Mouse (Mus musculus): ENCODE measurements at regions not wholly inside any gene's neighbourhood (a gene's known extent, or its start where the extent isn't known, plus 50 kb on each side); places are given as distances from the start of the nearest gene placed in this dataset.
"Not testable (repeated sequence)": the region's sequence is repeated elsewhere in the genome, so short reads cannot be mapped to it uniquely, and the experiment has no call there.

DNA sequence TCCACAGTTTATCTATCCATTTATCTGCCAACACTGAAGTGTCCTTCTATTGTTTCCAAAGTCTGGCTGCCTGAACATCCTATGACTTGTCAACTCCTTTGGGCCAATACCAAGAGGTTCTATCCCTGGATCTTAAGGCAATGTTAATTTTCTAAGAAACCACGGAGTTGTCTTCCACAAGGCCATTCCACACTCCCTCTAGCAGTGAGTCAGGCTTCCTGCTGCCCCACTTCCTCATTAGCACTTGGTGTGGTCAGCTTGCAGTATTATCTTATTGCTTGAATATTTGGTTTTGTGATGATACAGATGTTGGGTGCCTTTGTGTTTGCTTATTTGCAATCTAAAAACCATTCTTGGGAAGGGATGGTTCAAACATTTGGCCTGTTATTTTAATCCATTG lies 87.5 kb upstream of the Ppp2r2d start:
- DNase-seq (ENCODE audit: low spot score in 2 of 2) = no peak

- DNase-seq (ENCODE audit: low spot score in 2 of 2) = no peak
Measured at GRCm38 (mm10) chr7:138748442-138748841, 97.4 kb upstream of the Ppp2r2d start.

DNA sequence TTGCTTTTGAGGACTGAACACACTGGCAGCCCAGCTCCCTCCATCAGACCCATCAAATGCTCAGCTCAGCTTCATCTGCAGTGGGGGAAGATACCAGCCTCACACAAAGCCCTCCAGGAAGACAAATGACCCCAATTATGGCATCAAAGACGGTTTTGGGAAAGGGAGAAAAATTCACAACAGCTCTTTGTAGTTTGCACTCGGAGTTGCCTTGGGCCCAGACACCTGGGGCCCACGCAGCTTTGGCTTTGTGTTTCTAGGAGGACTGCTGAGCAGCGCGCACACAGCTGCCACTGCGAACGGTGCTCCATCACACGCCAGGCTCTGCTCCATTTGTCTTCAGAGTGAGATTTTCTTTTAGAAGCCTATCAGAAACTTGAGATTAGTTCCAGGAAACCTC lies 99.3 kb upstream of the Ppp2r2d start:
- no peak for DNase-seq (ENCODE audit: low spot score in 2 of 2)

DNA sequence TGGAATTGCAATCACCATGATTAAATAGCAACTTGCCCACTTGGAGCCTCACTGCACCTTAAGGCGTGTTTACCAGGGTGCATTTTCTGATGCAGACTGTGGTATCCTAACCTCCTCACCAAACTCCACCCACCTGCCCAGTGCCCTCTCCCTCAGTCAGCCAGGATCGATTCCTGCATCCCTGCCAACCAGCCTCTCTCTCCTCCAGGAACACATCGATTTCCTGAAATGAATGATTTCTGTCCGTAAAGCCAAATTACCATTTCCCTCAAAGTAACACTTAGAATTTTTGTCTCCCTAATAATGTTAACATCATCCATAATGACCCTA lies 103.4 kb upstream of the Ppp2r2d start:
- DNase-seq (ENCODE audit: low spot score in 2 of 2) = no peak

GRCm38 (mm10) chr7:138741816-138742515 lies 103.9 kb upstream of the Ppp2r2d start:
- DNase-seq (ENCODE audit: low spot score in 2 of 2) = no peak

DNA sequence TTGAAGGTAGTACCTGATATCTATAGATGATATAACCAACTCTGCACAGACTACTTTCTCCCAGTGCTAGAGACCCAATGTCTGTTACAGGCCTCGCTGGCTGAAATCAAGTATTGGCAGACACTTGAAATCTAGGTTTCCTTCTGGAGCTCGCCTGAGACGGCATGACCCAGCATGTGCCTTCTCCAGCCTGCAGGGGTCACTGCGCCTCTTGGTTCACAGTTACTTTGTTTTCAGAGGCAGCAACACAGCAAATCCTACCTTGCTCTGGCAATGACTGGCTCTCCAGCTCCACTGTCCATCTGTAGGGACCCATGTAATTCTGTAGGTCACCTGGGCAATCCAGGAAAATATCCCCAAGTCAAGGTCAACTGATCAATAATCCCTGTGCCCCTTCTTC lies 111.6 kb upstream of the Ppp2r2d start:
- peak; percentile 48 to 49 for DNase-seq (ENCODE audit: low spot score in 2 of 2)

GRCm38 (mm10) chr7:138724829-138725228 lies 121.0 kb upstream of the Ppp2r2d start:
- DNase-seq (ENCODE audit: low spot score in 2 of 2) = no peak

DNA sequence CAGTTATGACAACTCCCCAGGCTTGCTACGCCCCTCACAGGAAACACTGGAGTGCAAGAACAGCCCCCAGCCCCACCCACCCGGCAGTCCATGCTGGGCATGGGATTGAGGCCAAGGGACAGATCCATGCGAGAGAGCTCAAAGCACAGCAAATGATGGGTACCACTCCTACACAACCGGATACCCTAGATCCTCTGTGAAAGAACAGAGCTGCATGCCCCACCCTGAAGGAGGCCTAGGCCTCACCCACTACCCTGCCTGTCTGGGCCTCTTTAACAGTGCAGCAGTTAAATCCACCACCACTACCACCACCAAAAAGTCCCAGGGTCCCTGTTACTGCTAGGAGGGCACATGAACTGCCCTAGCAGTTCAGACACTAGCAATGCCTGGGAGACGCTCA lies 126.3 kb upstream of the Ppp2r2d start:
- no peak for DNase-seq (ENCODE audit: low spot score in 2 of 2)

GRCm38 (mm10) chr7:138719115-138719514 lies 126.8 kb upstream of the Ppp2r2d start:
- no peak for DNase-seq (ENCODE audit: low spot score in 2 of 2)

DNA sequence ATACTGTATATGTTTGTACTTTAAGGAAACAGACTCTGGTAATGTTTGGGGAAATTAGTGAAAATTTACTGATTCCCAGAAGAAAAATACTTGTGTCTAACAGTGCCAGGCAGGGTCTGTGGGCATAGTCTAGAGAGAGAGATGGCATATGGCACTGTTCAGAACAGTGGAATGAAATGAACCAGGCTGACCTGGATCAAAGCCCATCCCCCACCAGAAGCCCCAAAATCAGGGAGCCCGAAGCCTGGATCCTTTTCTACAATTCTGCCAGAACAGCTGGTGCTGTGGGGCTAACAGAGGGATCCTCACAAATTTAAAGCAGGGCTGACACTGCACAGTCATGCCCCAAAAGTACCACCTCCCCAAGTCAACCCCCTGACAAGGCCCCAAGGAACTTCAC lies 131.1 kb upstream of the Ppp2r2d start:
- DNase-seq (ENCODE audit: low spot score in 2 of 2) = no peak

DNA sequence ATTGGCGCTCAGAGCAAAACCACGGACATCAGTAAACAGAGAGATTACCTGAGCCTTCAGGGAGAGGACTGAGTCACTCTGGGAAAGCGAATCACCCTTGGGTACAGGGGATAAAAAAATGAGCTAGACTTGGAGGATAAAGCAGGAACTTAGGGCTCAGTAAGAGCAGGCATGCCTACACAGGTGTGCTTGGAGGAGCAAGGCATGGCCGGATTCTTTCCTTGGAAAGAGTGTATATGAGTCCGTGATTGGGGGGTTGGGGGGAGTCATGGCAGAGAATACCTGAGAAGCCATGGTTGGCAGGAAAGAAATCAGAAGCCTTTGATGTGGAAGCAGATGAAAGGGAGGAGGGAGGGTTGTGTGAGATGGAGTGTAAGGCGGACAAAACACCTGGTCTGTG lies 137.5 kb upstream of the Ppp2r2d start:
- no peak for DNase-seq (ENCODE audit: low spot score in 2 of 2)

GRCm38 (mm10) chr7:138699599-138699998 lies 146.3 kb upstream of the Ppp2r2d start:
- DNase-seq (ENCODE audit: low spot score in 2 of 2) = not testable (repeated sequence)

DNA sequence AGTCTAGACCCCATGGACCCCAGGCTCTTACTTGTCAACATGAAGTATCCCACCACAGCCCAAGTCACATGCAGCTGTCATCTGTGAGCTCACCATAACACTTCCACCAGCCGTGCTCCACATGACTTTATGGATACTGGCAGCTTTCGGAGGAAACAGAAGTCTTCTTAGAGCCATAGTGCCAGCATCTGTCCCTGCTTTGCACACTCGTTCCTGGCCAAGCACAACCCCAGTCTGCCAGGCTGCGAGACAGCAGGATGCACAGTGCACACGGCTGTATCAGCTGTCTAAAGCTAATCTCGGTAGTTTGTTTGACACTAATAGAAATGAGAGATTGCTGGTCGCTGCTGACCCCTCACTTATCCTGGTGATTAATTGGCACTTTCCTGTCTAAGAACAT lies 163.7 kb upstream of the Ppp2r2d start:
- no peak for DNase-seq (ENCODE audit: low spot score in 2 of 2)

- no peak for DNase-seq (ENCODE audit: low spot score in 2 of 2)
Measured at GRCm38 (mm10) chr7:138680530-138680929, 165.3 kb upstream of the Ppp2r2d start.

GRCm38 (mm10) chr7:138679575-138679974 lies 166.3 kb upstream of the Ppp2r2d start:
- DNase-seq (ENCODE audit: low spot score in 2 of 2) = no peak

DNA sequence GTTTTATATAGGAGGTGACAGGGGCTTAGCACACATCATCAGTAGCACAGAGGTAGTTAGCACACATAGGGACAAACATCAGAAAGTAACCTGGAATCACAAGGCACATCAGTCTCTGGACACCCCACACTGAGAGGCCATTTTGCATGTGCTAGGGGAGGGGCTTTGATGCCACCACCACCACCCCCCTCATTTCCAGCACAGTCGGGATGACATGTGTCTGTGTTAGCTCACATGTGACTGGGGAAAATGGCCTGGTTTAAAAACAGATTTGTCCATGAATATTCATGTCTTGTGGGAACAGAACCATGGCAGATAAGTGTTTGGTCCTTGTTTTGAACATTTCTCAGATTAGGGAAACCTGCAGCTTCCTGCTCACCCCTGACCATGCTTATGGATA lies 172.9 kb upstream of the Ppp2r2d start:
- no peak for DNase-seq (ENCODE audit: low spot score in 2 of 2)

- peak in 1 of 2 experiments; percentile 26 for DNase-seq (ENCODE audit: low spot score in 2 of 2)
Measured at GRCm38 (mm10) chr7:138668337-138668736, 177.5 kb upstream of the Ppp2r2d start.

GRCm38 (mm10) chr7:138660124-138660523 lies 185.8 kb upstream of the Ppp2r2d start:
- no peak for DNase-seq (ENCODE audit: low spot score in 2 of 2)

DNA sequence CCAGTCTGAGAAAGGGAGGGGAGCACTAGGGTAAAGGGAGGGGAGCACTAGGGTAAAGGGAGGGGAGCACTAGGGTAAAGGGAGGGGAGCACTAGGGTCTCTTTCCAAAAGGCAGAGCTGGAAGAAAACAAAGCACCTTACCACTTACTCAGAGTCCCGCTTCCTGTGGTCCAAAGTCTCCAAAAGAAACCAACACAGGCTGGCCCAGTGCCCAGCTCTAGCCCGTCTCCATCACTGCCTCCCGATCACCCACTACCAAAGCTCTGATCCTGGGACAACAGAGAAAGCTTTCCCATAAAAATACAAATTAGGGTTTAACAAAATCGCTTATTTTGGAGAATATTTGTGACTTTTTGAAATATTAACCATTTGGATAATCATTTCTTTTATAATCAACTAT lies 188.4 kb upstream of the Ppp2r2d start:
- no peak for DNase-seq (ENCODE audit: low spot score in 2 of 2)

DNA sequence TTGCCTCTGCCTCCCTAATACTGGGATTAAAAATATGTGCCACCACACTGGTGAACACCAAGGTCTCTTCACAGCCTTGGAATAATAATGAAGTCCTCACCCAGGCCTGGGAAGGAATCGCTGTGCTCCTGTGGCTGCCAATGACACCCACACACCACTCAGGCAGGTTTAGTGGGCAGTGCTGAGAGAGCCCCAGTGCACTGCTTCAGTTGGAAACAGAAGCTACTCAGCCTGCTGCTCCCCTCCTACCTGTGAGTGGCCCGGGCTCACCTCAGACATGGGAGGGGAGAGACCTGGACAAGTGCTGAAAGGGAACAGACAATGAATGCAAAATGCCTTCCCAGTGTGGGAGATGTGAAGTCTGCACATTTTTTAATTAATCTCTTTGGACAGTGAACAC lies 188.8 kb upstream of the Ppp2r2d start:
- no peak for DNase-seq (ENCODE audit: low spot score in 2 of 2)

GRCm38 (mm10) chr7:138655940-138656339 lies 189.9 kb upstream of the Ppp2r2d start:
- no peak for DNase-seq (ENCODE audit: low spot score in 2 of 2)

DNA sequence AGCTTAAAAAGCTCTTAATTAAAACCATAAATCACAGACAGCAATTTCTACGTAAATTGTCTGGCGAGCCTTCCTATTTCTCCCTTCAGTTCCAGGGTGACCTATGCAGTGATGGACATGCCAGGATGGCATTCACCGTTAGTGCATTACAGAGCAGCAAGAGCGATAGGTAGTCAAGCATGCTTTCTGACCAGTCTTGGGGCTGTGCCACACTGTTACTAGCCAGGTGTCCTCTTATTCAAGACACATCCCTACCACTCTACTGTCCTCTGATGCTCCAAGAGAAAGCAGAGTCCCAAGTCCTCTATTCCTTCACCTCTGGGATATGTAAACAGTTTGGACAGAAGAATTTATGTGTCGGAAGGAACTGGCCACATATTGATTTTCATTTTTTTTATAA lies 194.9 kb upstream of the Ppp2r2d start:
- no peak for DNase-seq (ENCODE audit: low spot score in 2 of 2)

GRCm38 (mm10) chr7:138647636-138648035 lies 198.2 kb upstream of the Ppp2r2d start:
- DNase-seq (ENCODE audit: low spot score in 2 of 2) = no peak

- no peak for DNase-seq (ENCODE audit: low spot score in 2 of 2)
Measured at GRCm38 (mm10) chr7:138640492-138641165, 205.2 kb upstream of the Ppp2r2d start.
